In the genomic region with DNA sequence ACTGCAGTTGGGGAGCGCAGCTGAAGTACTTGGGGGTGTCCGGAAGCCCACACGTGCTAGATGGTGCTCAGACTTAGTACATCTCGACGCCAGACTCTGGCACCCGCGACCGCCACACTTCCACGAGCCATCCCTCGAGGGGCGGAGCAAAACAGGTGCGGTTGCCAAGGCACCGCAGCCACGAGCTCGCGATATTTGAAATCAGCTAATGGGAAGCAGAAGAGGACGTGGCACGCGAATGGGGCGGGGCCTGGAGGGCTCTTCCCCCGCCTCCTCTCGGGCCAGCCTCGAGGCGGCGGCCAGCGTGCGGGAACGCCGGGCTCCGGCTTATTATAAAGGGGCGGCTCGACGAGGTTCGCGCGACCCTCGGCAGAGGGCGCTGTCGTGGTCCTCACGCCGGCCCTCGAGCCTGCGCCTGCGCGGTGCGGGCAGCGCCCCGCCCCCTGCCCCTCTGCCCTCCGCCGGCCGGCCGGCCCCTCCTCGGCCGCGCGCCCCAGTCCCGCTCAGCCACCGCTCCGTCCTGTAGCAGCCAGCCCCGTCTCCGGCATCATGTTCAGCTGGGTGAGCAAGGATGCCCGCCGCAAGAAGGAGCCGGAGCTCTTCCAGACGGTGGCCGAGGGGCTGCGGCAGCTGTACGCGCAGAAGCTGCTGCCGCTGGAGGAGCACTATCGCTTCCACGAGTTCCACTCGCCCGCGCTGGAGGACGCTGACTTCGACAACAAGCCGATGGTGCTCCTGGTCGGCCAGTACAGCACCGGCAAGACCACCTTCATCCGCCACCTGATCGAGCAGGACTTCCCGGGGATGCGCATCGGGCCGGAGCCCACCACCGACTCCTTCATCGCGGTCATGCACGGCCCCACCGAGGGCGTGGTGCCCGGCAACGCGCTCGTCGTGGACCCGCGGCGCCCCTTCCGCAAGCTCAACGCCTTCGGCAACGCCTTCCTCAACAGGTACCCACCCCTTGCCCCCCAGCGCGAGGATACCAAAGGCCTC, we compare ENCODE assay signal across 8 mouse cellular contexts. TPM values are rescaled to one million over a fixed set of nuclear protein-coding genes. Genes with fewer than 3 reads are reported as not detected.
A peak's percentile ranks its signal among the peaks of the same experiment; 100 is the strongest.
DNase-seq lines count a peak whose midpoint lies in the region; ATAC-seq and TF ChIP-seq lines count a peak whose summit lies in the region.

A gene (plus strand): TSS at position 300 of the 996 bp plus-strand sequence.

- peak; percentile 41; the same call in 1 of the 2 replicates for TF ChIP-seq CTCF in lung, adult 2 months (IDR thresholded peaks at IDR 0.05; ENCODE audit: insufficient read depth, low read length)

- peaks cover 6% of the 10 kb centered on the region; the same call in 1 of the 2 replicates for H3K36me3 ChIP-seq in forebrain, embryonic 15.5 days

- H3K27ac ChIP-seq in forebrain, embryonic 15.5 days (replicated peaks), result peak within 1 kb of the TSS; percentile 68

- peak within 1 kb of the TSS; percentile 73 for H3K9ac ChIP-seq in forebrain, embryonic 15.5 days (replicated peaks)

- peak within 1 kb of the TSS; percentile 86 for H3K4me2 ChIP-seq in forebrain, embryonic 15.5 days (replicated peaks)

- intact Hi-C loops in heart, postnatal 25 days (cut with DNase I), result no loop called here

- H3K4me3 ChIP-seq in forebrain, embryonic 15.5 days, result peak within 1 kb of the TSS; percentile 69
- H3K4me3 ChIP-seq in lung, adult 2 months (replicated peaks; ENCODE audit: extremely low read depth, low read depth, low read length), result peak within 1 kb of the TSS; percentile 90

- WGBS in forebrain, embryonic 15.5 days, result under 1% methylated on average over 102 of the region's 106 CpGs
- under 1% methylated on average over 101 of the region's 106 CpGs for WGBS in lung, adult 2 months

- peak; percentile 98 for DNase-seq in ES-CJ7 (ENCODE audit: low read depth, low spot score)
- peak; percentile 98 for DNase-seq in cerebellum, adult 11 months
- DNase-seq in heart, postnatal 25 days (ENCODE audit: low spot score), result peak; percentile 98
- DNase-seq in layer of hippocampus, adult 18-20 months (ENCODE audit: low spot score in 2 of 2), result peak; percentile 96 to 98
- DNase-seq in lung, adult 2 months, result peak; percentile 96
- DNase-seq in thymus, adult 18-20 months, result peak; percentile 90 to 94

- peak; percentile 81; the same call in 1 of the 2 replicates for TF ChIP-seq POLR2A in lung, adult 2 months (IDR thresholded peaks at IDR 0.05; ENCODE audit: borderline replicate concordance, extremely low read depth, low read depth, low read length)

- H3K9me3 ChIP-seq in forebrain, embryonic 15.5 days, result no peaks in the 10 kb centered on the region

- H3K27me3 ChIP-seq in forebrain, embryonic 15.5 days, result no peaks in the 10 kb centered on the region

- ATAC-seq in forebrain, embryonic 15.5 days (replicated peaks), result peak; percentile 97
- ATAC-seq in neutrophil, adult 5-6 weeks (ENCODE audit: extremely low read depth, insufficient number of reproducible peaks, low FRiP score, poor library complexity, severe bottlenecking), result peak; percentile 81

- peaks cover 36% of the 10 kb centered on the region for H3K4me1 ChIP-seq in forebrain, embryonic 15.5 days
- H3K4me1 ChIP-seq in lung, adult 2 months (ENCODE audit: control insufficient read depth, insufficient read depth, low read length), result peaks cover 22% of the 10 kb centered on the region

RNA-seq across cellular contexts. Expression of the gene that starts here (rescaled TPM):
- 88.1 TPM in 2 replicates for polyA plus RNA-seq in forebrain, embryonic 15.5 days (2015; fragmentation: Nextera tagmentation; extraction: Ambion mirVana)
- 100 to 1,000 TPM; 119 to 139 TPM for total RNA-seq in heart, postnatal 25 days (2021)
- total RNA-seq in layer of hippocampus, adult 18-20 months (2021), result 10 to 100 TPM; 86.6 to 88.0 TPM
- 399 and 593 TPM in 2 replicates for polyA plus RNA-seq in lung, adult 2 months (2012; rRNA removed)
- 126 and 148 TPM in 2 replicates for total RNA-seq in neutrophil, adult 5-6 weeks (2017)

Comparison
In these comparisons a context has a peak if more than half of its experiments do, and no peak if none do; other contexts are left out.
1. Peak in every context shown above with its lines: DNase-seq, ATAC-seq, H3K4me3 ChIP-seq and H3K27ac ChIP-seq.